ENCODE assay signal across 8 mouse cellular contexts in the genomic region with DNA sequence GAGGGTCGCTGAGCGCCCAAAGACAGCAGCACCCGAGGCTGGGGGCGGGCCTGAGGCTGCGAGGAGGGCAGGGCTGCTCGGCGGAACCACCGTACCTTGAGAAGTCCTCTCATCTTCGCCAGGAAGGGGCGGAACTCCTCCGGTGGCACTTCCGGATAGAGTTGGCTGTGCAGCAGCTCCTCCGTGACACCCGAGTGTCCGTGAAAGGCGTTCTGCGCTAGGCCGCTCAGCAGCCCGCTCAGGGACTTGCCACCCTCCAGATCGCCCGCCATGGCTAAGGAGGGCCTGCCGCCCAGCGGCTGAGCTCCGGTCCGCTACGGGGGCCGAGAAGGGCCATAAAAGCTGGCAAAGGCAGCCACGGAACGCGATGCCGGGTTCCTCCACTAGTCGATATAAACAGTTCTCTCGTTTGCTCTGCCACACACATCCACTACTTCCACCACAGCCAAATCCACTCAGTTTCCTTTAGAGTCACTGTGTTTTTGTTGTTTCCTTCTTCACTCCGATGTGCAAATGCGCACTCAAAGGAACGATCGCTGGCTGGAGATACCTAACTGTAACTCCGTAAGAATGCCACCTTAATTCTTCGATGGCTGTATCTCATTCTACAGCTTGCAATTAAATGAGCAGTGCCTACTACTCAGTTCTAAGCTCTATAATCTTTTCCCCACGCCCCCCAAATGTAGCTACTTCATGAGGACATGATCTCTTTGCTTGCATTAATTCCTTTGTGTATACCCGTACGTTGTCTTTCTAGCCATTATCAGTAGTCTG. TPM values are rescaled to one million over a fixed set of nuclear protein-coding genes. Genes with fewer than 3 reads are reported as not detected.
DNase-seq lines count a peak whose midpoint lies in the region; ATAC-seq and TF ChIP-seq lines count a peak whose summit lies in the region.

A gene (minus strand): TSS at position 107 of the 774 bp plus-strand sequence.
A gene (minus strand): TSS at position 399 of the 774 bp plus-strand sequence.

- peak; percentile 92 for DNase-seq in T-cell, adult 2 months (ENCODE audit: low spot score)
- DNase-seq in cerebellum, postnatal 36 days = peak; percentile 98
- DNase-seq in frontal cortex, postnatal 36 days (ENCODE audit: low spot score in 2 of 2) = peak; percentile 95 to 97
- DNase-seq in left cerebral cortex, adult 2 months (ENCODE audit: extremely low spot score in 1 of 2, low spot score in 2 of 2) = peak; percentile 96 to 98
- DNase-seq in right cerebral cortex, adult 2 months (ENCODE audit: low spot score in 2 of 2) = peak; percentile 96 to 98
- DNase-seq in urinary bladder, postnatal 14 days (ENCODE audit: low spot score) = peak; percentile 98

- H3K4me3 ChIP-seq in hindbrain, embryonic 16.5 days (ENCODE audit: low read length) = peak within 1 kb of the TSS; percentile 70
- H3K4me3 ChIP-seq in left cerebral cortex, adult 2 months = peak within 1 kb of the TSS; percentile 54

- 2% methylated on average over 42 of the region's 42 CpGs for WGBS in hindbrain, embryonic 16.5 days

- TF ChIP-seq CTCF in left cerebral cortex, adult 2 months (IDR thresholded peaks at IDR 0.05) = peak; percentile 72

- peak within 1 kb of the TSS; percentile 82 for H3K9ac ChIP-seq in hindbrain, embryonic 16.5 days (ENCODE audit: low read depth, low read length)

- intact Hi-C loops in left cerebral cortex, adult 2 months (cut with DNase I) = no loop called here

- H3K4me2 ChIP-seq in hindbrain, embryonic 16.5 days (ENCODE audit: low read length) = peak within 1 kb of the TSS; percentile 74

- H3K4me1 ChIP-seq in hindbrain, embryonic 16.5 days (ENCODE audit: control insufficient read depth, insufficient read depth, low read depth, low read length) = peaks cover 27% of the 10 kb centered on the region

- H3K36me3 ChIP-seq in hindbrain, embryonic 16.5 days (ENCODE audit: control insufficient read depth, insufficient read depth, low read length) = no peaks in the 10 kb centered on the region

- peak; percentile 94 for ATAC-seq in hindbrain, embryonic 16.5 days
- peak; percentile 96 for ATAC-seq in megakaryocyte, adult 5-6 weeks (ENCODE audit: poor library complexity, severe bottlenecking)

- no peaks in the 10 kb centered on the region for H3K27me3 ChIP-seq in hindbrain, embryonic 16.5 days (replicated peaks; ENCODE audit: control insufficient read depth, insufficient read depth, low read length)

- no peaks in the 10 kb centered on the region for H3K9me3 ChIP-seq in hindbrain, embryonic 16.5 days (ENCODE audit: control insufficient read depth, low read length)

- peak within 1 kb of the TSS; percentile 95 for H3K27ac ChIP-seq in hindbrain, embryonic 16.5 days (ENCODE audit: low read depth, low read length)
- peak within 1 kb of the TSS; percentile 80 for H3K27ac ChIP-seq in left cerebral cortex, adult 2 months

RNA-seq across cellular contexts. Expression of the first gene that starts in this region (rescaled TPM):
- 5.4 TPM in 2 replicates for polyA plus RNA-seq in hindbrain, embryonic 16.5 days (2015; fragmentation: Nextera tagmentation; extraction: Ambion mirVana)
- 10 to 100 TPM in 1 of 2 experiments, 1 to 10 TPM in 1; 9.5 to 14.7 TPM for total RNA-seq in left cerebral cortex, adult 2 months (2021)
- 58.7 and 62.6 TPM in 2 replicates for total RNA-seq in megakaryocyte, adult 5-6 weeks (2015)
- total RNA-seq in megakaryocyte, adult 5-6 weeks (2017) = 31.5 and 36.8 TPM in 2 replicates

RNA-seq across cellular contexts. Expression of the second gene that starts in this region (rescaled TPM):
- polyA plus RNA-seq in hindbrain, embryonic 16.5 days (2015; fragmentation: Nextera tagmentation; extraction: Ambion mirVana) = 236 and 237 TPM in 2 replicates
- 10 to 100 TPM; 36.7 to 47.7 TPM for total RNA-seq in left cerebral cortex, adult 2 months (2021)
- 138 TPM in 2 replicates for total RNA-seq in megakaryocyte, adult 5-6 weeks (2015)
- 98.5 and 129 TPM in 2 replicates for total RNA-seq in megakaryocyte, adult 5-6 weeks (2017)

Comparison
In these comparisons a context has a peak if more than half of its experiments do, and no peak if none do; other contexts are left out.
1. Peak in every context shown above with its lines: DNase-seq, ATAC-seq, H3K4me3 ChIP-seq and H3K27ac ChIP-seq.